Mouse (Mus musculus): ENCODE measurements at regions not wholly inside any gene's neighbourhood (a gene's known extent, or its start where the extent isn't known, plus 50 kb on each side); places are given as distances from the start of the nearest gene placed in this dataset.

- peak; percentile 7 for DNase-seq
Measured at GRCm38 (mm10) chr8:101815121-101815520, 970.3 kb downstream of the Cdh11 start.

GRCm38 (mm10) chr8:101803561-101803960 is 981.9 kb downstream of the Cdh11 start:
- DNase-seq = no peak

- DNase-seq = no peak
Measured at GRCm38 (mm10) chr8:101802119-101802518, 983.3 kb downstream of the Cdh11 start.

- no peak for DNase-seq
Measured at GRCm38 (mm10) chr8:101790785-101791184, 994.7 kb downstream of the Cdh11 start.

GRCm38 (mm10) chr8:101786876-101787275 is 998.6 kb downstream of the Cdh11 start:
- no peak for DNase-seq

- DNase-seq = no peak
Measured at GRCm38 (mm10) chr8:101782556-101782955, 1002.9 kb downstream of the Cdh11 start.

- no peak for DNase-seq
Measured at GRCm38 (mm10) chr8:101781942-101782341, 1003.5 kb downstream of the Cdh11 start.

- no peak for DNase-seq
Measured at GRCm38 (mm10) chr8:101779966-101780365, 1005.5 kb downstream of the Cdh11 start.

- DNase-seq = no peak
Measured at GRCm38 (mm10) chr8:101767588-101767987, 1017.9 kb downstream of the Cdh11 start.
